Comparison of ENCODE assay signal across 26 mouse cellular contexts in the genomic region with DNA sequence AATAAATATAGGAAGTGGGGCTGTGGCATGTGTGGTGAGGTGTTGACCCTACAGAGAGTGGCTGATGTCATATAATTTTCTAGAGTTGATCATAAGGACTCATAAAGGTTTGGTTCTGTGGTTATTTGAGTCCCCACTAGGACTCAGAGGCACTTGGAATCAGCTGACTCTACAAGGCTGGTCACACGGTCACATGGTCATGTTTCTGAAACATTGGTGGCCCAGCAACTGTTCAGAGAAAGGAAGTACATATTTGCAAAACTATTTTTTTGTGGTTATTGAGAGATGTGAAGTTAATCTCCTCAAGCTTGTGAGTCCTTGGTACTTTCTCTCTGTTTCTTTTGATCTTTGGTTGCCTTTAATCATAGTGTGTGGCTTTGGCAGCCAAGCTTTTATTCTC. TPM values are rescaled to one million over a fixed set of nuclear protein-coding genes. Genes with fewer than 3 reads are reported as not detected.
DNase-seq lines count a peak whose midpoint lies in the region; ATAC-seq and TF ChIP-seq lines count a peak whose summit lies in the region.
"Had no signal": no experiment of that assay in that cellular context is flagged by ENCODE, and none has a peak within 500 bp of the region (broad histone marks: within the 10 kb centered on the region; RNA-seq: fewer than 3 reads in every experiment).

No protein-coding gene starts in this region.

- no peaks in the 10 kb centered on the region for H3K36me3 ChIP-seq in lung, embryonic 16.5 days (ENCODE audit: control insufficient read depth, insufficient read depth, low read length)
- H3K36me3 ChIP-seq: liver, embryonic 13.5 days; neural tube, embryonic 12.5 days had no signal

- no peak for TF ChIP-seq POLR2A in embryonic fibroblast, embryonic 13.5 days (IDR thresholded peaks at IDR 0.05; ENCODE audit: low read depth, low read length)

- DNase-seq in lung, postnatal 10 days = no peak
- DNase-seq in CD4-positive, CD25-positive, alpha-beta regulatory T cell, adult 2 months (ENCODE audit: low read depth, low spot score) = peak; percentile 7
- peak; percentile 18 for DNase-seq in naive thymus-derived CD4-positive, alpha-beta T cell, adult 2 months (ENCODE audit: low read depth)
- no peak for DNase-seq in left cerebral cortex, postnatal 14 days (ENCODE audit: low spot score in 2 of 2)
- DNase-seq in cerebellum, adult 18-20 months = no peak
- DNase-seq: adrenal gland, adult 2 months; cerebellum, adult 8-10 months; gastrocnemius, adult 2 months; kidney, postnatal 4 days; liver, embryonic 13.5 days; thymus, postnatal 4 days had no signal

- H3K9ac ChIP-seq in lung, embryonic 16.5 days (ENCODE audit: low read length) = no peak overlapping the region
- H3K9ac ChIP-seq: liver, embryonic 13.5 days; lung, embryonic 14.5 days; neural tube, embryonic 12.5 days had no signal

- H3K4me3 ChIP-seq in lung, embryonic 16.5 days (ENCODE audit: low read length) = no peak overlapping the region
- H3K4me3 ChIP-seq in embryonic fibroblast, embryonic 13.5 days (ENCODE audit: insufficient read depth, low read length) = no peak overlapping the region
- H3K4me3 ChIP-seq: gastrocnemius, adult 2 months; liver, embryonic 13.5 days; neural tube, embryonic 12.5 days had no signal

- 69% methylated on average over 1 of the region's 1 CpGs for WGBS in lung, embryonic 16.5 days

- no peaks in the 10 kb centered on the region for H3K9me3 ChIP-seq in lung, embryonic 16.5 days (ENCODE audit: control insufficient read depth, low read length)
- H3K9me3 ChIP-seq: liver, embryonic 13.5 days; neural tube, embryonic 12.5 days had no signal

- H3K4me2 ChIP-seq in lung, embryonic 16.5 days (ENCODE audit: low read depth, low read length) = no peak overlapping the region
- H3K4me2 ChIP-seq: heart, embryonic 11.5 days; liver, embryonic 13.5 days; lung, embryonic 14.5 days; midbrain, embryonic 11.5 days; neural tube, embryonic 12.5 days had no signal

- no peak overlapping the region for H3K27ac ChIP-seq in lung, embryonic 16.5 days (ENCODE audit: low read length)
- peak overlapping the region; percentile 57; the same call in 1 of the 2 replicates for H3K27ac ChIP-seq in embryonic fibroblast, embryonic 13.5 days (ENCODE audit: insufficient read depth, low read length)
- H3K27ac ChIP-seq: gastrocnemius, adult 2 months; liver, embryonic 13.5 days; neural tube, embryonic 12.5 days had no signal

- ATAC-seq in lung, embryonic 16.5 days (ENCODE audit: low read depth) = 0 out of 2 replicates have a peak, but pooled peaks have one; percentile 17
- no peak for ATAC-seq in erythroblast, adult 5-6 weeks (replicated peaks; ENCODE audit: low FRiP score, poor library complexity, severe bottlenecking)
- ATAC-seq: hindbrain, embryonic 16.5 days; intestine, postnatal 0 days had no signal

- H3K4me1 ChIP-seq in lung, embryonic 16.5 days (replicated peaks; ENCODE audit: control insufficient read depth, insufficient read depth, low read length) = no peaks in the 10 kb centered on the region
- H3K4me1 ChIP-seq in embryonic fibroblast, embryonic 13.5 days (ENCODE audit: control insufficient read depth, insufficient read depth, low read length) = peaks cover 2% of the 10 kb centered on the region; the same call in 1 of the 2 replicates
- H3K4me1 ChIP-seq: liver, embryonic 13.5 days; neural tube, embryonic 12.5 days had no signal

- no peaks in the 10 kb centered on the region for H3K27me3 ChIP-seq in lung, embryonic 16.5 days (ENCODE audit: control insufficient read depth, insufficient read depth, low read depth, low read length)
- H3K27me3 ChIP-seq: liver, embryonic 13.5 days; neural tube, embryonic 12.5 days had no signal

- intact Hi-C loops in left cerebral cortex, postnatal 14 days (cut with DNase I) = no loop called here

- no peak for TF ChIP-seq CTCF in embryonic fibroblast, embryonic 13.5 days (IDR thresholded peaks at IDR 0.05; ENCODE audit: borderline replicate concordance, insufficient read depth, low read length)

RNA-seq across cellular contexts. Expression of gene Tnfsf18, which starts 14.6 kb away (rescaled TPM):
- polyA plus RNA-seq in lung, embryonic 16.5 days (2015; fragmentation: Nextera tagmentation; extraction: Ambion mirVana) = 0.10 and 0.16 TPM in 2 replicates
- 0.25 and 0.87 TPM in 2 replicates for polyA plus RNA-seq in embryonic fibroblast, embryonic 13.5 days (2011; ENCODE audit: insufficient read length, low read depth, missing spikeins)
- not detected for total RNA-seq in left cerebral cortex, postnatal 14 days (2021)
- 1.2 TPM in 1 of 2 replicates, not detected in the other for total RNA-seq in erythroblast, adult 5-6 weeks (2015; ENCODE audit: low replicate concordance)
- not detected in 2 replicates for total RNA-seq in erythroblast, adult 5-6 weeks (2017; ENCODE audit: low replicate concordance)
- total RNA-seq: adrenal gland, adult 2 months; gastrocnemius, adult 2 months; gastrocnemius, postnatal 4 days; hematopoietic stem cell, adult 5-6 weeks; left cerebral cortex, postnatal 25 days had no signal
- polyA plus RNA-seq: adrenal gland, adult 2 months; forebrain, embryonic 11.5 days; heart, postnatal 0 days; hindbrain, embryonic 16.5 days; intestine, postnatal 0 days; kidney, embryonic 14.5 days; liver, embryonic 13.5 days had no signal

Comparison
In these comparisons a context has a peak if more than half of its experiments do, and no peak if none do; other contexts are left out.
1. DNase-seq: peak in CD4-positive, CD25-positive, alpha-beta regulatory T cell, adult 2 months (single experiment) and naive thymus-derived CD4-positive, alpha-beta T cell, adult 2 months (single experiment); none in lung, postnatal 10 days (single experiment), left cerebral cortex, postnatal 14 days (0 of 2) and cerebellum, adult 18-20 months (0 of 2).